Mouse (Mus musculus): ENCODE results near the gene Lefty2. TPM values are rescaled to one million over a fixed set of nuclear protein-coding genes. Genes with fewer than 3 reads are reported as not detected.
A peak's percentile ranks its signal among the peaks of the same experiment; 100 is the strongest.

Lefty2 gene
- total RNA-seq, 2 experiments from 2014 or later, result 0.43 to 1.2 TPM

DNA sequence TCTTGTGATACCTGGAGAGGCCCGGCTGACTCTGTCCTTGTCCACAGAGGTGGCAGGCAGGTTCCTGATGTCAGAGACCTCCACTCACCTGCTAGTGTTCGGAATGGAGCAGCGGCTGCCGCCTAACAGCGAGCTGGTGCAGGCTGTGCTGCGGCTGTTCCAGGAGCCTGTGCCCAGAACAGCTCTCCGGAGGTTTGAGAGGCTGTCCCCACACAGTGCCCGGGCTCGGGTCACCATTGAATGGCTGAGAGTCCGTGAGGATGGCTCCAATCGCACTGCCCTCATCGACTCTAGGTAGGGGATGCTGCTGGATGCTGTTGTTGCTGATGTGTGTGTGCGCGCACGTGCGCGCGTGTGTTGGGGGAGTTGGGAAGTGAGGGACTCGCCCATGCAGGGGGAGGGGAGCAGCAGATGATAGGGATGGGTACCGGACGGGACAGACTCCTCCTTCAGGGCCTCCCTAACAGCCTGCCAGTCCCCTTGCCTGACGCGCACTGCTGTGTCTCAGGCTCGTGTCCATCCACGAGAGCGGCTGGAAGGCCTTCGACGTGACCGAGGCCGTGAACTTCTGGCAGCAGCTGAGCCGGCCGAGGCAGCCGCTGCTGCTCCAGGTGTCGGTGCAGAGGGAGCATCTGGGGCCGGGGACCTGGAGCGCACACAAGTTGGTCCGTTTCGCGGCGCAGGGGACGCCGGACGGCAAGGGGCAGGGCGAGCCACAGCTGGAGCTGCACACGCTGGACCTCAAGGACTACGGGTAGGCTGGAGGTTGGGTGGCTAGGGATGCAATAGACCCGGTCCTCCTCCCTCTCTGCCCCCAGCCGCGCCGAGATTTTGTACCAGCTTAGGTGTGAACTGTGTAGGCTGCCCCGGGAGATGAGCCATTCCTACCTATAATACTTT lies 1.4 kb downstream of the Lefty2 start:
- peak; percentile 19 to 24 for DNase-seq

DNA sequence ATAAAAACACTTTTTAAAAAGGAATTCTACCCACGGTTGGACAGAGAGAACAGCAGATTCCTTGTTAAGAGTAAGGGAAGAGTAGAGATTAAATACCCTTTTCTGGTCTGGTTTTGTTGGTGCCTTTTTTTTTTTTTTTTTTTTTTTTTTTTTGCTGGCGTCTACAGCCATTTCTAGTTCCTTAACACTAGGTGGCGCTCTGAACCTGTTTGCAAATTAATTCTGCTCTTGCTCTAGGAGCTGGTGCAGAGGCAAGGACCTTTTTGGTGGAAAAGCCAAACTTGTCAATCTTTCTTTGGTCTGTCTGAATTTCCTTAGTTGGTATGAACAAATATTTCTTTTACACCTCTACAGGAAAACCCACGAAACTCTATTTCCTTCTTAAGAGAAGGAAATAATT lies 8.2 kb downstream of the Lefty2 start:
- peak; percentile 20 to 62 for DNase-seq

DNA sequence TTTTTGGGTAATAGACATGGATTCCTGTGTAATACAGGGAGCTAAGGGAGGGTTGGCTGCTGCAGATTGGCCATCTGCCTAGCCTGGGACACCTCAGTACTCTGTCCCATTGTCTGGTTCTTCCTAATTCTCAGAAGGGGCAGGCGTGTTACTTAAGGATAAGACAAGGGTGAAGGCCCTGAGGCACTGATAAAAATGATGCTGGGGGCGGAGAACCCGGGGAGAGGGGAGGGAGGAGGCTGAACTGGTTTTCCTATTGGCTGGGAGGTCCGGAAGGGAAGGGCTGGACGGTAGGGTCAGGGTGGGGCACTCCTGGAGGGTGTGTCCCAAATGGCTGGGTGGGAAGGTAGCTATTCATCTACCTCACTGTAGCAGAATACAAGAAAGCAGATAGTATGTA lies 10.0 kb downstream of the Lefty2 start:
- DNase-seq, result no peak

- DNase-seq, result no peak
Measured at GRCm38 (mm10) chr1:180903666-180904038, 10.7 kb downstream of the Lefty2 start.

DNA sequence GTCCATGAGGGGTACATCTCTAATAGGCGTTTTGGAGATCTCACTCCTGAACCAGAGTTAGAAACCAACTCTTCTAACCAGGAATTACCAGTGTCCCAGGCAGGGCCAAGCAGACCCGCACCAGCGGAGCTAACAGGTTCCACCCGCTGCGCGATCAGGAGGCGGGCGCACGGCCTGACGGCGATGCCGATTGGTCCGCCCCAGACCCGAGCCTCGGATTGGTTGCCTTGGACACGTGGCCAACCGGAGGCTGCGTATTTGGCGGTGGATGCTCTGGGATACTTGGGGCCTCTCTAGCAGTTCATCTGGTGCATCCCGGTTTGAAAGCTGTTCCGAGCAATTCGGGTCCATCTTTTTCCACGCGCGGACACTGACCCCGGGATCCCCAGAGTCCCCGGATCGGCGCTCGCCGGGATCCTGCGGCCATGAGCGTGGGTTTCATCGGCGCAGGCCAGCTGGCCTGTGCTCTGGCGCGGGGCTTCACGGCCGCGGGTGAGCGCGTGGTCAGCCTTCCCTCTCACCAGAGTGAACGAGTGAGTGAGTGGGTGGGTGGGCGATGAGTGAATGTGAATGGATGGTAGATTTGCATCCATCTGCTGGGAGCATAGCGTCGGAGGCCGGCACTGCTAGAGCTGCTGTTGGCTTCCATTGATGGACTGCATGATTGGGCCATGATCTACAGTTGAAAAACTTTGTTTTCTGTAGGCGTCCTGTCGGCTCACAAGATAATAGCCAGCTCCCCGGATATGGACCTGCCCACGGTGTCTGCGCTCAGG lies 11.3 kb downstream of the Lefty2 start, which contains the start of gene Pycr2:
Pycr2 (plus strand) TSS at position 255 of the 776 bp plus-strand sequence.
- DNase-seq, result peak; percentile 95 to 96

DNA sequence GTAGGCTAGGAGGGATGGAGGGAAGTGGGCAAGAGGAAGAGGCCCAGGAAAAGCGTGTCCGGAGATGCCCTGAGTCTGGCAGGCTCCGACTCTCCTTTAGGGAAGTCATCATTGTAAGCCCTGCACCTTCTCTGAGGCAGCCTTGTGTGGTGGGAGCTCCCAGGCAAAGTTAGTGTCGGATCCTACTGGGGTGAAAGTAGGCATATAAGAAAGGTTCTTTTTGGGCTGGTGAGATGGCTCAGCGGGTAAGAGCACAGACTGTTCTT lies 11.8 kb downstream of the Lefty2 start:
- no peak for DNase-seq

DNA sequence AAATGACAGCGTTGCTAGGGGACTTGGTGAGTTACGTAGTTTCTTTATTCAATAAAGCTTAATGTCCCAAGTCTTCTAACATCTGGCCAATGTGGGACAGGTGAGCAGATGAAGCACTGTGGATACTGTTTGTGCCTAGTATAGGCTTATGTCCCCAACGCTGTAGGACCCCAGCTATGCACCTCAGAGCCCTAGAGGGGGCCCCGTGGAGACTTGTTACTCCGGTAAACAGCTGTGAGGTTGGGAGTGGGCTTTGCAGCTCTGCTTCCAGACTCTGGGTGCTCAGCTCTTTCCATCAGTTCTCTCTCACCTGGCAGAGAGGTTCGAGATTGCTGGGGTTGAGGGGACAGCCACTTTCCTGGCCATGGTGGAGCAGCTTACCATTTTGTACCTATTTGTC lies 12.4 kb downstream of the Lefty2 start:
- DNase-seq, result no peak

GRCm38 (mm10) chr1:180905876-180906275 lies 13.0 kb downstream of the Lefty2 start:
- no peak for DNase-seq

DNA sequence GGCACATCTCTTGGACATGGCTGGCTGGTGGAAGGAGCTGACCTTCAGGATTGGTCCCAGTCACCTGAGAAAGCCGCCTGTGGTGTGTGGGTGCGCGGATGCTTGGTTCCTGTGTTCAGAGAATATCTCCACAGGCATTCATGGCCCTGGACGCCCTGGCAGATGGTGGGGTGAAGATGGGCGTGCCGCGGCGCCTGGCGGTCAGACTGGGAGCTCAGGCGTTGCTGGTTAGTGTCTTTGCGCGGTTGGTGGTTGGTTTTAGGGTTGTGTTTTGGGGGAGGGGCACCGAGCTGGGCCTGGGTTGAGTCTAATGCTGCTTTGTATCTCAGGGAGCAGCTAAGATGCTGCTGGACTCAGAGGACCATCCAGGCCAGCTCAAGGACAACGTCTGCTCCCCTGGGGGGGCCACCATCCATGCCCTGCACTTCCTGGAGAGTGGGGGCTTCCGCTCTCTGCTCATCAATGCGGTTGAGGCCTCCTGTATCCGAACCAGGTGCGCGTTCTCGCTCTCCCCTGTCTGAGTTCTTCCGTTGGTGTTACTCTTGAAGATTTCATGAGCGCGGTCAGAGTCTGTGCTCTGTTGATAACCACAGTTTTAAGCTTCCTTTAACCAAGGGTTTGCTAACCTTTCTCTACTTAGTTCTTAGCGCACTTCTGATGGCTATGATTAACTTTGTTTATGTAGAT lies 13.7 kb downstream of the Lefty2 start:
- DNase-seq, result no peak

- DNase-seq, result peak in 1 of 2 experiments; percentile 44
Measured at GRCm38 (mm10) chr1:180911138-180911537, 18.2 kb downstream of the Lefty2 start.

- DNase-seq, result no peak
Measured at GRCm38 (mm10) chr1:180911653-180912287, 18.9 kb downstream of the Lefty2 start.

DNA sequence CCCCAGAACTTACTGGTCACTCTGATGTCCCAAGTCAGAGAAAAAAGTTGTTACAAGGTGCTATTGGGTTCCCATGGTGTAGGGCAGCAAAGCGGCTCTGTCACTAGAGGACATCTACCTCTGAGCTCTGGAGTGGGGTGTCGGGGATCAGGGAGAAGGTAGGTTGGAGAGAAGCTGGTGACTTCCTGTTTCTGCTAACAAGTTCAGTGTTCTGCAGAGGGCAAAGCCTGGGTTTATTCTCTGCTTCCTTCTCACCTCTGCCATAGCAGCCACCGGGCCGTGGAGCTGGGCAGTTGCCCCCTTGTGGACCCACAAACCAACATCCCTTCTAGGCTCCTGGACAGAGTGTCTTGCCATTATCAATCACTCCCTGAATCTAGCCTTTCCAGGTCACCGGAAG lies 19.9 kb downstream of the Lefty2 start:
- DNase-seq, result no peak

GRCm38 (mm10) chr1:180913797-180914196 lies 20.9 kb downstream of the Lefty2 start:
- DNase-seq, result no peak

DNA sequence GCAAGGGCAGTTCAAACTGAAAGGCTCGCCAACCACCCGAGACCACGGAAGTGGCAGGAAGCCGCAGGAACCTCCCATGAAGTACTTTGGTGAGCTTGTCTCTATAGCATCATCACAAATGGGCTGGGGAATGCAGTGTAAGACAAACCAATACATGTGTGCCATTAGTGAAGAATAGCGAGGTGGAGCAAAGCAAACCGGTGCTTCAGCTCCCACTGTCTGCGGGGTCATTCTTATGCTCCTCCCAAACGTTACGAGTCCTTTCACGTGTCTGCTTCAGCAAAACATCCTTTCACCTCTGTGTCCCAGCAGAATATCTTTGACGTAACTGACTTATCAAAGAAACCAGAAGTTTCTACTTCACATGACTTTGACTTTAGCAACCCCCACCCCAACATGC lies 23.5 kb downstream of the Lefty2 start:
- no peak for DNase-seq

- no peak for DNase-seq
Measured at GRCm38 (mm10) chr1:180917053-180917452, 24.1 kb downstream of the Lefty2 start.

GRCm38 (mm10) chr1:180919686-180920085 lies 26.8 kb downstream of the Lefty2 start:
- peak; percentile 48 to 63 for DNase-seq

GRCm38 (mm10) chr1:180922273-180923048 lies 29.6 kb downstream of the Lefty2 start:
- no peak for DNase-seq

GRCm38 (mm10) chr1:180924737-180925136 lies 31.8 kb downstream of the Lefty2 start:
- DNase-seq, result no peak

DNA sequence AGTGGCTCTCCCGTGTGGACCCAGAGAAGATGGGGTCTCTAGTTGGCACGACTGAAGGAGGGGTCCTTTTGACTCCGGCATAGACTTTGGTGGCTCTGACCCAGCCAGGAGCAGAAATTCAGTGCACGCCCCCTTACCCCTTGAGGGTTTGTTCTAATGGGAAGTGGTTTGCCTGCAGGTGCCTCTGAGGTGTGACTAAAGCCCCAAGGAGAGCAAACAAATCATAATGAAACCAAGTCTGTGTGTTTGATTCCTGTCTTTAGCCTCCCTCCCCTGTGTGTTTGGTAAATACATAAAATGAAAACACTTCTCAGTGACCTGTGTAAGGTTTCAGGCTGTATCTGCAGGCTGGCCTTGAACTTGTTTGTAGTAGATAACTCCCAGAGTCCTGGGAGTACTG lies 33.4 kb downstream of the Lefty2 start:
- DNase-seq, result no peak

GRCm38 (mm10) chr1:180929599-180929998 lies 36.7 kb downstream of the Lefty2 start:
- DNase-seq, result no peak

DNA sequence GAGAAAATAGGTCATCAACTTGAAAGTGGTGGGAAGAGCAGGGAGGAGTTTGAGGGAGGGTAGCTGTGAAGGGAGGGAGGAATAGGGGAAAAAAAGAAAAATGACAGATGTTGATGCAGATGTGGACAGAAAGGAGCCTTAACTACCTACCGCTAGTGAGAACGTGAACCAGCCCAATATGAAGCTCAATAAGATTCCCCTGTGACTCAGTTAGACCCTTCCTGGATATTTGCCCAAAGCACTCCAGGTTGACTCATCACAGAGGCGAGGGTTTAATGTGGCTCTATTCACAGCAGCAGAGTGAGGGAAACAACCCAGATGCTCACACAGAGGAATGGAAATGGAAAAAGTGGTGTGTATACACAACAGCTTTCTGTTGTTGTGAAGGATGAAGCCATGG lies 38.2 kb downstream of the Lefty2 start:
- no peak for DNase-seq

- DNase-seq, result no peak
Measured at GRCm38 (mm10) chr1:180933659-180934058, 40.8 kb downstream of the Lefty2 start.

Data from adrenal gland, postnatal 36 days (tissue).